Mouse (Mus musculus) layer of hippocampus, postnatal 25 days (tissue): ENCODE results near the gene Tat. TPM values are rescaled to one million over a fixed set of nuclear protein-coding genes. Genes with fewer than 3 reads are reported as not detected.

Experiments
- DNase-seq, 2 experiments: peaks; one replicate each; pipeline ENCODE4 v3.0.0; 2022; ENCODE audit warnings: mixed read lengths in 2 of 2, low spot score in 1 of 2; ENCODE audit errors: extremely low spot score in 1 of 2
- total RNA-seq, 2 experiments: library from RNA; stranded (reverse); gene quantifications; 2 replicates each; pipeline ENCODE4 v1.2.3; 2021

Gene Tat
- total RNA-seq, 2 experiments from 2014 or later, result not detected

DNA sequence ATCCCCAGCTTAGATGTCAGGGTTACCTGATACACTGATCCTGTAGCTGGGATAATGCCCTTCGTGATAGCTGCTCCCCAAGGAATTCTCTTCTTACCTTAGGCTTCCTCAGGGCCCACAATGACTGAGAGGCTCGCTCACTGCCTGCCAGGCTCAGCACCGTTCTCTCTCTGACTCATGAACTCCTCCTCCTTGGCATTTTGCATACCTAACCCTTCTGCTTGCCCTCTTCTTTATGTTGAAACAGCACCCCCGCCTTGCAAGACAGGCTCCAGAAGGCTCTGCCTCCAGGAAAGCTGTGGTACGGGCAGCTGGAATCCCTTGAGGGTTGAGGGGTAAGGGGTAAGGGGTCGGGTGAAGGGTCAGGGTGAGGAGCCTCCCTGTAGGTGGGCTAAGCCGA, 49.0 kb downstream of the Tat start:
- no peak for DNase-seq

GRCm38 (mm10) chr8:110039659-110040058, 49.4 kb downstream of the Tat start, which contains the start of gene Chst4:
TSS of gene Chst4 (minus strand) at chr8:110039740.
- DNase-seq, result no peak

- DNase-seq, result no peak
These were observed 50.3 kb downstream of the Tat start for GRCm38 (mm10) chr8:110040509-110040908.

Other genes starting within 250 kb of the Tat start
- gene Ap1g1, start 211.9 kb upstream of the Tat start, total RNA-seq, result 10 to 100 TPM; 83.0 to 92.1 TPM
- 10 to 100 TPM; 22.8 to 23.3 TPM for gene Phlpp2, start 121.9 kb upstream of the Tat start, total RNA-seq
- gene Marveld3, start 28.2 kb upstream of the Tat start, total RNA-seq, result not detected
- not detected for gene Chst4, start 49.3 kb downstream of the Tat start, total RNA-seq
- 10 to 100 TPM; 26.0 to 29.7 TPM for gene Zfp612, start 89.3 kb downstream of the Tat start, total RNA-seq
- gene Gm21964, start 110.8 kb downstream of the Tat start, total RNA-seq, result not detected
- not detected for gene Gm17720, start 112.3 kb downstream of the Tat start, total RNA-seq
- gene Calb2, start 177.8 kb downstream of the Tat start, total RNA-seq, result 10 to 100 TPM; 45.5 to 55.4 TPM
- gene Cmtr2, start 225.2 kb downstream of the Tat start, total RNA-seq, result 1 to 10 TPM; 5.7 to 6.1 TPM